Mouse (Mus musculus): Measurements from ENCODE around the gene Met.

DNA sequence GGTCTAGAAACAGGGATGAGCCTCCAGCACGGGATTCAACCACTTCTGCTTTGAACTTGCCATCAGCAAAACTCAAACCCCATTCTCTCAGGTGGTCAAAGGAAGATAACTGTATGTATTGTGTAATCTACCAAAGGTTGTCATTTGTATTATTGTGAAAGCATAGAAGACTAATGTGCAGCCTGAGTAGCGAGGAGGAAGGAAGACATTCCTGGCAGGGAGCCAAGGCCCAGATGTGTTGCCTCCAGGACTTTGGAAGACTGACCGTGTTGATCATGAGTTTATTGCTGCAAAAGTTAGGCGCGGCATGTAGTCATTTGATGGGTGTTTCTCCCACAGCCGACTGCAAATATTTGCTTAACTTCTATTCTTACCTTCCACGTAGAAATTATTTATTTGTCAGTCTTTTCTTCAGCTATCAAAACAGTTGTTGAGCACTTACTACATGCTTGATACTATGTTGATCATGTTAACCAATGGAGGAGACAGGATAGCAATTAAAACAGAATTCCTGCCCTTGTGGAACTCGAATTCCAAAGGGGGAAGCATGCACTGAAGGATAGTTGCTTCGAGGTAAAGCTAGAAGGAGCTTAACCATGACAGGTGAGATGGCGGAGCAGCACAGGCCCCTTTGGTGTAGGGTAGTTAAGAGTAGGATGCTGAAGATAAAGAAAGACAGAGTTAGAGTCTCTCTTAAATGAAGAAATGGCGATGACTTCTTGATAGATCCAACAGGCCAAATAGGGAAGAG, 132.3 kb downstream of the Met start:
- no peak for TF ChIP-seq CTCF (IDR thresholded peaks at IDR 0.05; ENCODE audit: low read depth)
- no peak for TF ChIP-seq EP300 (IDR thresholded peaks at IDR 0.05; ENCODE audit: low read depth)
